Mouse (Mus musculus) testis, adult 2 months (tissue): ENCODE results near the gene Prm1. TPM values are rescaled to one million over a fixed set of nuclear protein-coding genes. Genes with fewer than 3 reads are reported as not detected.

Source experiments
- H3K27ac ChIP-seq: fragments of 200-500 bp; 2 replicates; pipeline ENCODE4 v1.5.1; 2012; ENCODE audit warnings: low read depth, low read length; ENCODE audit not compliant: control insufficient read depth, insufficient read depth
- H3K27me3 ChIP-seq: fragments of 200-500 bp; 2 replicates; pipeline ENCODE4 v1.6.1; 2012; ENCODE audit warnings: mild to moderate bottlenecking, low read length, moderate library complexity; ENCODE audit not compliant: control insufficient read depth, insufficient read depth
- H3K36me3 ChIP-seq: fragments of 200-500 bp; 2 replicates; pipeline ENCODE4 v1.6.1; 2012; ENCODE audit warnings: mild to moderate bottlenecking, low read length; ENCODE audit not compliant: control insufficient read depth, insufficient read depth
- H3K4me1 ChIP-seq: fragments of 200-500 bp; 2 replicates; pipeline ENCODE4 v1.6.1; 2012; ENCODE audit warnings: low read length; ENCODE audit not compliant: control insufficient read depth, insufficient read depth
- H3K4me3 ChIP-seq: fragments of 200-500 bp; 2 replicates; pipeline ENCODE4 v1.5.1; 2012; ENCODE audit warnings: low read depth, mild to moderate bottlenecking, low read length, moderate library complexity, mixed read lengths; ENCODE audit not compliant: control insufficient read depth
- CTCF ChIP-seq: fragments of 200-500 bp; IDR thresholded peaks from 2 replicates; pipeline ENCODE4 v1.5.1; 2012; ENCODE audit warnings: low read depth, mild to moderate bottlenecking, inconsistent platforms, low read length, moderate library complexity; ENCODE audit not compliant: control insufficient read depth, insufficient read depth, insufficient replicate concordance
- POLR2A ChIP-seq: fragments of 200-500 bp; IDR thresholded peaks from 2 replicates; pipeline ENCODE4 v1.6.1; 2012; ENCODE audit warnings: low read depth, mild to moderate bottlenecking, inconsistent platforms, low read length, moderate library complexity; ENCODE audit not compliant: control insufficient read depth
- polyA plus RNA-seq: library from polyadenylated mRNA; depleted of rRNA; stranded (reverse); fragments of >200 nt; gene quantifications from 2 replicates; pipeline ENCODE4 v1.2.3, GENCODE M21; 2012

Gene Prm1
- polyA plus RNA-seq, 1 experiment, result 15,156 TPM

DNA sequence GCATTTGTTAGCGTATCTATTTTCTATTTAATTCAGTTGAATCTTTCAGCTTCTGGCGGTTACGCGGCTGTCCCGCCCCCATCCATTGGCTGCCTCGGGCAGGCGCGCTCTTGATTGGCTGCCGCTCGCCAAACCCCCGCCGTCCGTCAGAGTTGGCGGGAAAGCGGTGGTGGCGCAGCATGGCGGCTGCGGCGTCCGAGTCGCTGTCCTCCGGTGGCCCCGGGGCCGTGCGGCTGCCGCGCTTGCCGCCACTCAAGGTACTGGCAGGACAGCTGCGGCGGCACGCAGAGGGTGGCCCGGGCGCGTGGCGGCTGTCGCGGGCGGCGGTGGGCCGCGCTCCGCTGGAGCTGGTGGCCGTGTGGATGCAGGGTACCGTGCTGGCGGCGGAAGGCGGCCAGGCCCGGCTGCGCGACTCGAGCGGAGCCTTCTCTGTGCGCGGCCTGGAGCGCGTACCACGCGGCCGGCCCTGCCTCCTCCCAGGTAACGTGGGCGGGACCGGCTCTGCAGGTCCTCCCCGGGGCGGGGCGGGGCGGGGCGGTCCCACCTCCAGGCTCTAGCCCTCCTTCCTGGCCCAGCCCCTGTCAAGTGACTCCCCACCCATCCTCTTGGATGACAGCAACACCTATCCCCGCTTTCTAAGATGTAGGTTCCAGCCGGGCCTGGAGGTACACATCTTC, 29.4 kb upstream of the Prm1 start, which contains the start of gene Rmi2:
Gene Rmi2 (plus strand): TSS at position 149 of the 677 bp plus-strand sequence.
- TF ChIP-seq CTCF (no peak), POLR2A (peak; percentile 59; the same call in 1 of the 2 replicates)
- peak within 1 kb of the TSS; percentile 79 for H3K4me3 ChIP-seq
- peak within 1 kb of the TSS; percentile 74 for H3K27ac ChIP-seq
- H3K36me3 ChIP-seq, result no peaks in the 10 kb centered on the region
- H3K27me3 ChIP-seq, result no peaks in the 10 kb centered on the region
- peaks cover 5% of the 10 kb centered on the region; the same call in 1 of the 2 replicates for H3K4me1 ChIP-seq

DNA sequence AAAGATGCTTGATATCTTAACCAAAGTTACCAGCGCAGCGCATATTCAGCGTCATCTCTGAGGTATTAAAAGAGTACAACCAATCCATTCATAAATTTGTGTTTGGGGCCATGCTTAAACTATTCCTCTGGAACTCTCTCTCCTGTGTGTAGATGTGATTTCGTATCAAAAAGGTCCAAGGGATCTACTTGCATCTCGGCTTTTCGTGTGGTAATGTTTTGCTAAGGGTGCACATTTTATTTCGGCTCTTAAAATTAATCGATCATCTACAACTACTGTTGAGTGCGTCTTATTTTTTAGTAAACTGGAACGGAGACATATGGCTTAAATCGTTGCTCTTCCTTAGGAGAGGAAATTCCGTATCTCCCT, 28.9 kb upstream of the Prm1 start:
- Histone ChIP-seq H3K4me3 (peak overlapping the region; percentile 79), H3K27ac (peak overlapping the region; percentile 74), H3K4me1 (peaks cover 5% of the 10 kb centered on the region; the same call in 1 of the 2 replicates), H3K27me3 (no peaks in the 10 kb centered on the region), H3K36me3 (no peaks in the 10 kb centered on the region)
- TF ChIP-seq CTCF (no peak), POLR2A (no peak)

DNA sequence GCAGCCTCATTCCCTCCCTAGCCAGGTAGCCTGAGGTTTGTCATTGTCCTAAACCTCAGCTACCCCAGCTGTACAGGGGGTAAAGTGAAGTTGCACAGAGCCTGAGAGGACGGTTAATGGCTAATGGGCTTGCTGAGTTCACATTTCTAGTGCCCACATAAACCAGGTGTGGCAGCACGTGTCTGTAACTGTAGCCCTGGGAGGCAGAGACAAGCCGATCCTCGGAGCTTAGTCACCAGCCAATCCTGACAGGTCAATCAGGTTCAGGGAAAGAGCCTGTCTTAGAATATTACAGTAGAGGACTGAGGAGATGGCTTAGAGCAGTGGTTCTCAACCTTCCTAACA, 22.8 kb upstream of the Prm1 start:
- TF ChIP-seq POLR2A, result no peak
- no peak for TF ChIP-seq CTCF
- no peaks in the 10 kb centered on the region for H3K4me1 ChIP-seq
- H3K27me3 ChIP-seq, result no peaks in the 10 kb centered on the region
- H3K27ac ChIP-seq, result no peak overlapping the region
- no peaks in the 10 kb centered on the region for H3K36me3 ChIP-seq
- no peak overlapping the region for H3K4me3 ChIP-seq

DNA sequence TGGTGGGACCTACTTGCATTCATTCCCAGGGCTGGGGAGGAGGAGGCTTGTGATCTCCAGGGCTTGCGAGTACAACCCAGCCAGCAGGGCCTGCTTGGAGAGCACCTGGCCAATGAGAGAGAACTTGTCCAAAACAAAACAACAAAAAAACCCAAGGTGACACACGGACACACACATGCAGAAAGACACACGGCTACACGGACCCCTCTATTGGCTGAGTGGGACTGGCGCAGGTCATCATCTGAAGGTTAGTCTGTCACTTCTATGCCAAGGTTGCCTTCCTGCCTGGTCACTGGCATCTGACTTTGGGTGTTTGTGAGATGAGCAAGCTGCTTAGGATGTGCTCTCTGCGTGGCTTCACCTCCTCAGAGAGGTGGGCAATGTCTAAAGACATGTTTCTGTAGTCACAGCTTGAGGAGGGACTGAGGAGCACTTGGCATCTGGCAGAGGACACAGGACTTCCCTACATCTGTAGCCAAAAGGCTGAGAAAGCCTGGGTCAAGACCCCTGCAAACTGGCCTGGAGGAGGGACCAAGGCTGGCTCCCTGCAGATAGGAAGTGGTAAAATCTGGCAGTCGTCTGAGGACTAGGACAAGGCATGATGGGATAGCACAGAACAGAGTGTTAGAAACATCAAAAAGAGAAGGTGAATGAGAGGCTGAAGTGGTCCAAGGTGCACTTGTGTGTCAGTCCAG, 22.3 kb upstream of the Prm1 start:
- no peak for TF ChIP-seq CTCF
- no peak for TF ChIP-seq POLR2A
- H3K4me1 ChIP-seq, result no peaks in the 10 kb centered on the region
- no peaks in the 10 kb centered on the region for H3K27me3 ChIP-seq
- no peak overlapping the region for H3K27ac ChIP-seq
- no peak overlapping the region for H3K4me3 ChIP-seq
- no peaks in the 10 kb centered on the region for H3K36me3 ChIP-seq

DNA sequence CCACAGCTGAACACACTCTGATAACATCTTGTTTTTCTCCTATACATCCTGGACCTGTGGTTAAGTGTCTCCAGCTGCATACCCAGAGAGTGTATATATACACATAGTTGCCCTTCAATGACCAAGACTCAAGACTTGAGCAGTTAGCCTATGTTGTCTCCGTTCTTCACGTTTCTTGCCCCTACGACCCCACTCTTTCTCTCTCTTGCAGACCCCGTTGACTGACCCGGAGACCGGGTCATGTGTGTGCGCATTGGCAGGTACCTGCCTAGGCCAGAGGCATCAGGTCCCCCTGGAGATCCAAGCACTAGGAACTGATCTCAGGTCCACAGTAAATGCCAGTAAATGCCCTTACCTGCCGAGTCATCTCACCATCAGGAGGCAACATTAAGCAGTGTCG, 21.6 kb upstream of the Prm1 start:
- Histone ChIP-seq H3K27ac (no peak overlapping the region), H3K4me1 (no peaks in the 10 kb centered on the region), H3K36me3 (no peaks in the 10 kb centered on the region), H3K27me3 (no peaks in the 10 kb centered on the region), H3K4me3 (no peak overlapping the region)
- no peak for TF ChIP-seq CTCF
- TF ChIP-seq POLR2A, result no peak

DNA sequence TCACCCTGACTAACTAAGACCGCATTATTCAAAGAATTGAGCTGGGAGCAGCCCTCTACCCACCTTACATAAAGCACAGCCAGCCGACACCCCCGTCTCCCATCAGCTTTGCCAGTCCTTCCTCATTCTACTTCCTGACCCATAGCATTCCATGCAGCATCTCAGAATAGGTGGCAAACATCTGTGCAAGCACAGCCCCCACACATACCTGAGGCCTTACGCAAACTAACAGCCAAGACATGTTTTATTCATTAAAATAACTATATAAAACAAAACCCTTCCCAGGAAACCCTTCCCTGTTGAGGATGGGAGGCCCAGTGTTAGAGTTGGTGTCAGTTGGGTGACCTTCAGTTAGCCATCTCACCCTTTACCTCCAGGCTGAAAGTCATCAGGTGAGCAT, 20.2 kb upstream of the Prm1 start:
- H3K27me3 ChIP-seq, result no peaks in the 10 kb centered on the region
- H3K4me1 ChIP-seq, result no peaks in the 10 kb centered on the region
- no peak overlapping the region for H3K27ac ChIP-seq
- H3K4me3 ChIP-seq, result no peak overlapping the region
- TF ChIP-seq CTCF, result no peak
- no peak for TF ChIP-seq POLR2A
- H3K36me3 ChIP-seq, result no peaks in the 10 kb centered on the region

DNA sequence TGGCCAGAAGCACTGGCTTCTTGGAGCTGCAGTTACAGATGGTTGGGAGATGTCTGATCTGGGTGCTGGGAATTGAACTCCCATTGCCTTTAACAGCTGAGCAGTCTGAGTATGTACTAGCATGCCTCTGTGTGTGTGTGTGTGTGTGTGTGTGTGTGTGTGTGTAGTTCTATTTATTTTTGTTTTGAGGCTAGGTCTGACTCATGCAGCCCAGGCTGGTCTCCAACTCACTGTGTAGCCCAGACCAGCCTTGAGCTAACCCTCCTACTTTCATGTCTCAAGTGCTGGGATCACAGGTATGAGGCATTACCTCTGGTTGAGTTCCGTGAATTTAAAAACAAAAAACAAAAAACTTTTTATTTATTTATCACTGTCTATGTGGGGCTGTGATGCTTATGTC, 18.9 kb upstream of the Prm1 start:
- Histone ChIP-seq H3K36me3 (no peaks in the 10 kb centered on the region), H3K4me1 (no peaks in the 10 kb centered on the region), H3K27me3 (no peaks in the 10 kb centered on the region), H3K27ac (no peak overlapping the region), H3K4me3 (no peak overlapping the region)
- TF ChIP-seq POLR2A (no peak), CTCF (no peak)
